9 mouse cellular contexts compared by ENCODE assay signal in genomic region chr3:89100811-89101210, GRCm38 (mm10). TPM values are rescaled to one million over a fixed set of nuclear protein-coding genes. Genes with fewer than 3 reads are reported as not detected.
DNase-seq lines count a peak whose midpoint lies in the region; ATAC-seq and TF ChIP-seq lines count a peak whose summit lies in the region.
"Had no signal": no experiment of that assay in that cellular context is flagged by ENCODE, and none has a peak within 500 bp of the region (broad histone marks: within the 10 kb centered on the region; RNA-seq: fewer than 3 reads in every experiment).

Gene Gm43738, minus strand, starts transcription at chr3:89101099.

- no peaks in the 10 kb centered on the region for H3K36me3 ChIP-seq in testis, adult 2 months (ENCODE audit: control insufficient read depth, insufficient read depth, low read length)
- peaks cover 17% of the 10 kb centered on the region for H3K36me3 ChIP-seq in hindbrain, embryonic 15.5 days
- H3K36me3 ChIP-seq in midbrain, postnatal 0 days (ENCODE audit: insufficient read depth, low read length) = peaks cover 23% of the 10 kb centered on the region

- peak within 1 kb of the TSS; percentile 91 for H3K4me2 ChIP-seq in hindbrain, embryonic 15.5 days
- H3K4me2 ChIP-seq in midbrain, postnatal 0 days (ENCODE audit: low read depth, low read length, poor library complexity, severe bottlenecking) = peak within 1 kb of the TSS; percentile 88

- peak; percentile 72 for DNase-seq in cerebellum, adult 11-12 months
- DNase-seq in cerebellum, postnatal 4 days (ENCODE audit: low spot score in 2 of 2) = no peak
- DNase-seq in testis, postnatal 14 days (ENCODE audit: low spot score) = no peak
- DNase-seq in midbrain, postnatal 0 days (ENCODE audit: low spot score) = peak; percentile 38
- no peak for DNase-seq in frontal cortex, postnatal 14 days (ENCODE audit: low spot score in 2 of 2)
- no peak for DNase-seq in layer of hippocampus, adult 9-11 months

- H3K27ac ChIP-seq in testis, adult 2 months (ENCODE audit: control insufficient read depth, insufficient read depth, low read depth, low read length) = peak within 1 kb of the TSS; percentile 61
- H3K27ac ChIP-seq in hindbrain, embryonic 15.5 days (replicated peaks) = peak within 1 kb of the TSS; percentile 77
- peak within 1 kb of the TSS; percentile 57; the same call in 1 of the 2 replicates for H3K27ac ChIP-seq in midbrain, postnatal 0 days (ENCODE audit: low read depth, low read length)

- TF ChIP-seq CTCF in testis, adult 2 months (IDR thresholded peaks at IDR 0.05; ENCODE audit: control insufficient read depth, insufficient read depth, insufficient replicate concordance, low read depth, low read length) = no peak
- TF ChIP-seq CTCF in midbrain, postnatal 0 days (IDR thresholded peaks at IDR 0.05) = peak; percentile 27; the same call in 1 of the 2 replicates

- H3K9me3 ChIP-seq in hindbrain, embryonic 15.5 days = no peaks in the 10 kb centered on the region
- H3K9me3 ChIP-seq in midbrain, postnatal 0 days (ENCODE audit: low read length) = no peaks in the 10 kb centered on the region

- no peaks in the 10 kb centered on the region for H3K27me3 ChIP-seq in testis, adult 2 months (ENCODE audit: control insufficient read depth, insufficient read depth, low read length)
- no peaks in the 10 kb centered on the region for H3K27me3 ChIP-seq in hindbrain, embryonic 15.5 days
- H3K27me3 ChIP-seq in midbrain, postnatal 0 days (ENCODE audit: insufficient read depth, low read length) = no peaks in the 10 kb centered on the region

- TF ChIP-seq POLR2A in testis, adult 2 months (IDR thresholded peaks at IDR 0.05; ENCODE audit: control insufficient read depth, low read depth, low read length) = no peak

- H3K4me3 ChIP-seq in testis, adult 2 months (ENCODE audit: control insufficient read depth, low read depth, low read length) = peak within 1 kb of the TSS; percentile 86
- peak within 1 kb of the TSS; percentile 56 for H3K4me3 ChIP-seq in hindbrain, embryonic 15.5 days
- H3K4me3 ChIP-seq in midbrain, postnatal 0 days (ENCODE audit: low read depth, low read length) = peak within 1 kb of the TSS; percentile 60

- 29% methylated on average over 7 of the region's 7 CpGs for WGBS in hindbrain, embryonic 15.5 days
- 36% methylated on average over 7 of the region's 7 CpGs for WGBS in midbrain, postnatal 0 days

- H3K9ac ChIP-seq in hindbrain, embryonic 15.5 days = peak within 1 kb of the TSS; percentile 59
- peak within 1 kb of the TSS; percentile 52 for H3K9ac ChIP-seq in midbrain, postnatal 0 days (replicated peaks; ENCODE audit: low read length, poor library complexity, severe bottlenecking)

- H3K4me1 ChIP-seq in testis, adult 2 months (ENCODE audit: control insufficient read depth, insufficient read depth, low read length) = peaks cover 9% of the 10 kb centered on the region
- H3K4me1 ChIP-seq in hindbrain, embryonic 15.5 days (replicated peaks) = peaks cover 39% of the 10 kb centered on the region
- peaks cover 11% of the 10 kb centered on the region; the same call in 1 of the 2 replicates for H3K4me1 ChIP-seq in midbrain, postnatal 0 days (ENCODE audit: insufficient read depth, low read length)

- no peak for ATAC-seq in hindbrain, embryonic 15.5 days (ENCODE audit: low FRiP score, low read depth)
- no peak for ATAC-seq in midbrain, postnatal 0 days (ENCODE audit: low FRiP score)

RNA-seq across cellular contexts. Expression of gene Gm43738, which starts in this region (rescaled TPM):
- not detected in 2 replicates for polyA plus RNA-seq in testis, adult 2 months (2012; rRNA removed)
- polyA plus RNA-seq in hindbrain, embryonic 15.5 days (2015; fragmentation: Nextera tagmentation; extraction: Ambion mirVana) = not detected in 2 replicates
- total RNA-seq in midbrain, postnatal 0 days (2014; rRNA removed) = not detected in 2 replicates
- not detected in 2 replicates for polyA plus RNA-seq in midbrain, postnatal 0 days (2015; fragmentation: Nextera tagmentation; extraction: Ambion mirVana)
- total RNA-seq: gastrocnemius, adult 8-10 months had no signal

Comparison
In these comparisons a context has a peak if more than half of its experiments do, and no peak if none do; other contexts are left out.
1. Peak in DNase-seq, H3K4me3 ChIP-seq, H3K27ac ChIP-seq, H3K9ac ChIP-seq and H3K4me2 ChIP-seq in midbrain, postnatal 0 days; RNA of the gene not detected or under 1 TPM.